Mouse (Mus musculus) heart, postnatal 14 days (tissue): ENCODE results near the gene Thbs3. TPM values are rescaled to one million over a fixed set of nuclear protein-coding genes. Genes with fewer than 3 reads are reported as not detected.
A peak's percentile ranks its signal among the peaks of the same experiment; 100 is the strongest.

Experiments used
- DNase-seq, 2 experiments: peaks; one replicate each; pipeline ENCODE4 v3.0.0; 2021 to 2022
- intact Hi-C: fragments of 180-260 bp; cut with DNase I; formaldehyde crosslinking; loops from one replicate; pipeline ENCODE4 v1.15.1; 2025
- total RNA-seq, 2 experiments: library from RNA; stranded (reverse); gene quantifications; 2 replicates each; pipeline ENCODE4 v1.2.3; 2021

The Thbs3 gene
- total RNA-seq, 2 experiments from 2014 or later = 12.7 to 17.1 TPM

DNA sequence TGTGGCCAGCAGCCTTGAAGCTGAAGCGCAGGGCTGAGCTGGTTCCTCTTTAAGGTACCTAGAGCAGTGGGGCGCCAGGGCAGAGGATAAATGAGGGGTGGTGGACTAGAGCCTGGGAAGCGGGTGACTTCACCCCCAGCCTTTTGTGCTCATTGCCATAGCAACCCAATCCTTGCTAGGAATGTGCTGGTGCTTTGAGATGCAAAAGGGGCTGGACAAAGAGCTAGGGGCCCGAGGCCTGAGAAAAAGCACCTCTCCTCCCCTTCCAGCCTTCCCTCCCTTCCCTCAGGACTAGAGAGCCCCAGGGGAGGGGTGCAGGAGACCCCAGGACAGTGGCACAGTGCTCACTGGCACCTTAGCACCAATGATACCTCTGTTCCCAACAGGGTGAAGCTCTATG, 10.9 kb downstream of the Thbs3 start:
- intact Hi-C loops = no loop called here
- DNase-seq = no peak

DNA sequence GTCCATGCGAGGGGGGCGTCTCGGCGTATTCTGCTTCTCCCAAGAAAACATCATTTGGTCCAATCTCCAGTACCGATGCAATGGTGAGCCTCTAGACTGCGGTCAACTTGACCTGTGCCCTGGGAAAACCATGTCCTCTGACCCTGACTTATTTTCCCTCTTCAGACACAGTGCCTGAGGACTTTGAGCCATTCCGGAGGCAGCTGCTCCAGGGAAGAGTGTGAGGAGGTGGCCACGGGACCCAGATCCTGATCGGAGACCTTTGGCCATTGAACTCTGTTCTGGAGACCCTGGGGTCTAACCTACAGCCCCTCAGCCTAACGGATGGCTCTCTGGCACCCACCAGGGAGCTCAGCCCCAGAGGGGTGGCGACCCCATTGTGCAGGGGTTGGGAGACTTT, 11.4 kb downstream of the Thbs3 start:
- intact Hi-C loops = no loop called here
- no peak for DNase-seq

- no peak for DNase-seq
- intact Hi-C loops = no loop called here
Measured at GRCm38 (mm10) chr3:89226900-89227299, 11.9 kb downstream of the Thbs3 start, which contains the start of gene Mtx1. Gene Mtx1, minus strand, starts transcription at chr3:89227088.

DNA sequence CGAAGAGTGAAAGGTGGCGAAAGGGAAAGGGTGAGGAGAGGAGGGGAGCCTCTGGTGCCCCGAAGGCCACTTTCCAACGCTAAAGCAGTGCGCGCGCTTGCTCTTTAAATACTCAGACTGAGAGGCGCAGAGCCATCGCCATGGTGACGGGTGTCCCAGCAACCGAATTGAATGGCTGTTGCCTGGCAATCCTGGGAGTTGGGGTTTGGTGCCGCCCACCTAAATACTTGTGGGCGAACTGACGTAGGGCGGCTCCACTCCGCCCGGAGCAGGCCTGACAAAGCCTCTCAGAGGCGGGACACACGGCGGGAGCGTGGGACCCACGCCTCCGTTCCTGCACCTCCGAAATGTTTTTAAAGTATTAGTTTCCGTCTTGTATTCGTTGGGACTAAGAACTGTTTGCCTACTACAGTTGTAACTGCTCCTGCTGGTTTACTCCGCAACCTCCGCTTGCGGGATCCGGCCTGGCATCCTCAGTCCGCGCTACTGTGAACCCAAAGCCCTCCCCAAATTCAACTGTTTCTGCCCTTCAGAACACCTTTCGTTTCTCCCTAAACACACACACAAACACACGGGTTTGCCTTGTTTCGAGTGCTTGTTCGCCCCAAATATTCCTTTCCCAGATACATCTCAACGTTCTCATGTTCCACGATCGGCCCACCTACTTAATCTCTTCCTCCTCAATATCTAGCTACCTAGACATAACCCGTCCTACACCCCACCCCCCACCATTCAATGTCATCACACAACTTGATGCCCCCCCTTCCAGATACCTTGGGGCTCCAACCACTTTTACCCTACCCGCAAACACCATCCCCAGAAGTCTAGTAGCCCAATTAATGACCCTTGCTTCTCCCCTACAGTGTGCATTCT, 12.6 kb downstream of the Thbs3 start:
- peak; percentile 79 to 84 for DNase-seq
- intact Hi-C loops = no loop called here

- DNase-seq = peak; percentile 91 to 94
- intact Hi-C loops = no loop called here
Measured at GRCm38 (mm10) chr3:89228180-89228549, 13.2 kb downstream of the Thbs3 start.

DNA sequence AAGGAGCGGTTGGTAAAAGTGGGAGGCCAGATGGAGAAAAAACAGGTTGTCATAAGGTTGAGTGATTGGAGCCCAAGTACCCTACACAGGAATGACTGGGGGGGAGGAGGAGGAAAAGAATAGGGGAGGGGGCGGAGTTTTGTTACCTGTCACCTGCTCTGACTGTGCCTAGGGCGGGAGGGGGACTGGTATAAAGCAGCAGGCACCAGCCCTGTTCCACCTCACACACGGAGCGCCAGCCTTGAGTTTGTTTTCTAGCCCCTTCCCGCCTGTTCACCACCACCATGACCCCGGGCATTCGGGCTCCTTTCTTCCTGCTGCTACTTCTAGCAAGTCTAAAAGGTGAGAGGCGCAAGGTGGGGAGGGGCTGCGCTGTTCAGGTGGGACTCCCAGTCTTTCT, 13.9 kb downstream of the Thbs3 start, which contains the start of gene Muc1:
Gene Muc1 (plus strand): TSS at position 222 of the 400 bp plus-strand sequence.
- intact Hi-C loops = no loop called here
- DNase-seq = no peak

DNA sequence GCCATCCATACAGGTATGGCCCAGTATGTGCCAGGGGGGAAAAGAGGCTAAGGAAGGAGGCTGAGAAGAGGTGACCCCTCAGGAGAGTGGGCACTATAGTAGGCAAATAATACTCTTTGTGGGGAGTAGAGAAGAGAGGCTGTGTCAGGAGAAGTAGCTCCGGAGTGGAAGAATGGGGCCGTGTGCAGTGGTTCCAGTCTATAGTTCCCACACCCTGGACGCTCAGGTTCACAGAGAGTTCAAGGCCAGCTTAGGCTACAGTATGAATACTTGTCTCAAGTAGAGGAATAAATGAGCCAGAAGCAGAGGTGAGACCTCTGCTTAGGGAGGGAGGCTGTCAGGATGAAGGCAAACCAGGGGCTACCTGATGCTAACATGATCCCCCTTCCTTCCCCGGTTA, 14.3 kb downstream of the Thbs3 start:
- no peak for DNase-seq
- intact Hi-C loops = no loop called here

GRCm38 (mm10) chr3:89230561-89230960, 15.6 kb downstream of the Thbs3 start:
- intact Hi-C loops = no loop called here

GRCm38 (mm10) chr3:89231345-89231744, 16.4 kb downstream of the Thbs3 start:
- no peak for DNase-seq
- intact Hi-C loops = no loop called here

More at GRCm38 (mm10) chr3:89230561-89230960, 15.6 kb downstream of the Thbs3 start:
- DNase-seq = no peak

DNA sequence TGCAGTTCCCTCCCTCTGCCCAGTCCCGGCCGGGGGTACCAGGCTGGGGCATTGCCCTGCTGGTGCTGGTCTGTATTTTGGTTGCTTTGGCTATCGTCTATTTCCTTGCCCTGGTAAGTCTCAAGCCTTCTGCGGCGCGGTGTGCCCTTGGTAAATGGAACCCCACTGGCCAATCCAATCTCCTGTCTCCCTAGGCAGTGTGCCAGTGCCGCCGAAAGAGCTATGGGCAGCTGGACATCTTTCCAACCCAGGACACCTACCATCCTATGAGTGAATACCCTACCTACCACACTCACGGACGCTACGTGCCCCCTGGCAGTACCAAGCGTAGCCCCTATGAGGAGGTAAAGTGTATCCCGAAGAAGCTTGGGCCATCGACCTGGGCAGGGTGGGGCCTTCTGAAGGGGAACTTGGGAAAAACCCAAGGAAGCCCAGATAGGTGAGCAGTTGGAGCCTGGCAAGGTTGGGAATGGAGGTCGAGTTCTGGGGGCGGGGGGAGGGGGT, 16.8 kb downstream of the Thbs3 start:
- DNase-seq = no peak
- intact Hi-C loops = no loop called here

DNA sequence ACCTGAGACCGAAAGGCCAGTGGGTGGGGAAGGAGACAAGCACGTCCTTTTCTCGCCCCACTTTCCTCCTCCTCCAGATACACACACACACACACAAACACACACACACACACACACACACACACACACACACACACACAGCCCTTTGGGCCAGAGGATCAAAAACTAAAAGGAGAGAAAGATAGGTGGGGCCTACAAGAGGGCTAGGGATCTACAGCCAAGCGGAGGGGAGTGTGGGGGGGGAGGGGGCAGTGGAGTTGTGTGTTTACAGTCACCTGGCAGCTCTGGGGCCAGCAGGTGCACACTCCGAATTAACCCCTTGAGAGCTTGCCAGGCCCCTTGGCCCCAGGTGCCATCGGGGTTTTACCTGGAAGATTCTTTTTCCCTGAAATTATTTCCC, 17.6 kb downstream of the Thbs3 start:
- intact Hi-C loops = no loop called here

GRCm38 (mm10) chr3:89233562-89234110, 18.7 kb downstream of the Thbs3 start:
- intact Hi-C loops = no loop called here
- peak in 1 of 2 experiments; percentile 39 for DNase-seq

More for the DNA sequence above, 17.6 kb downstream of the Thbs3 start:
- no peak for DNase-seq

GRCm38 (mm10) chr3:89236516-89236915, 21.5 kb downstream of the Thbs3 start:
- intact Hi-C loops = no loop called here
- no peak for DNase-seq

DNA sequence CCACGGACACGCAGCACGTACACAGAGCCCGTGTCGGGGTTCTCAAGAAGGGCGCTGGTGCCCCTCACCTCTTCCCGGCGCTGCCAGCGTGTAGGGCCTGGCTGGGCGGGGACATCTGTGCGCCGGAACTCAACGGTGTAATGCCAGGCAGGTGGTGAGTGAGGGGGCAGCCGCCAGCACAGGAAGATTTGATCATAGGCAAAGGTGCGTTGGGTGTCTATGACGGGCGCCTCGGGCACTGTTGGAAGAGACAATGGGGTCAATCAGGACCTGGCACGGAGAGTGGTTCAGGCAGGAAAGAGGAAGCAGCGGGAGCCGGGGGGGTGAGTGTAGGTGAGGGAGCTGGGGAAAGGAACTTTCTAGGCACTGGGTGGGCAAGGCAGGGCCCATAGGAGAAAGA, 22.7 kb downstream of the Thbs3 start:
- no peak for DNase-seq
- intact Hi-C loops = no loop called here

- DNase-seq = no peak
- intact Hi-C loops = no loop called here
Measured at GRCm38 (mm10) chr3:89238494-89238893, 23.5 kb downstream of the Thbs3 start.

DNA sequence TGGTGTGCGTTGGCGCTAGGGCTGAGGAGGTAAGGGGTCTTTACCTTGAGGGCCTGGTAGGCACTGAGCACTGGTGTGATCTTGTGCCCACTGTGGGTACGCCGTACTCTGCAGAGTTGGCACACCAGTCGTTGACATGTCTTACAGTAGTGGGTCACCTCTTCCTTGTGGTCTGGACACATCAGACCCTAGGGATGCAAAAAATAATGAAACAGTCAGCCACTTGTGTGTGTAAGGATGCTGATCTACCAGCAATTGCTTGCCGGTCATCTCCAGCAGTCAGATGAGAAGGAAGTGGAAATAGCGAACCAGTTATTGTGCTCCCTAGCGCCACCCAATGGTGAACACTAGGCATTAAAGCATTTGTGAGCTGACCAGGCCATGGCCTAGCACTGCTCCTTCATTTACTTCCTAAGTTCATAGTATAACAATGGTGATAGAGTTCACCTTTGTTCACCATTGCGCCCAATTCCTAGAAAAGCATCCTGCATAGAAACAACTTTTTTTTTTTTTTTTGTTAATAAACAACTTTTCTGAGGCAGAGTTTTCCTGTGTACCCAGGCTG, 27.4 kb downstream of the Thbs3 start:
- peak; percentile 54 to 78 for DNase-seq
- intact Hi-C loops = no loop called here

GRCm38 (mm10) chr3:89243609-89244008, 28.6 kb downstream of the Thbs3 start:
- intact Hi-C loops = no loop called here
- DNase-seq = peak in 1 of 2 experiments; percentile 57

- intact Hi-C loops = no loop called here
- peak in 1 of 2 experiments; percentile 38 for DNase-seq
Measured at GRCm38 (mm10) chr3:89244158-89244981, 29.4 kb downstream of the Thbs3 start.

GRCm38 (mm10) chr3:89244982-89245687, 30.2 kb downstream of the Thbs3 start:
- intact Hi-C loops = no loop called here
- no peak for DNase-seq

DNA sequence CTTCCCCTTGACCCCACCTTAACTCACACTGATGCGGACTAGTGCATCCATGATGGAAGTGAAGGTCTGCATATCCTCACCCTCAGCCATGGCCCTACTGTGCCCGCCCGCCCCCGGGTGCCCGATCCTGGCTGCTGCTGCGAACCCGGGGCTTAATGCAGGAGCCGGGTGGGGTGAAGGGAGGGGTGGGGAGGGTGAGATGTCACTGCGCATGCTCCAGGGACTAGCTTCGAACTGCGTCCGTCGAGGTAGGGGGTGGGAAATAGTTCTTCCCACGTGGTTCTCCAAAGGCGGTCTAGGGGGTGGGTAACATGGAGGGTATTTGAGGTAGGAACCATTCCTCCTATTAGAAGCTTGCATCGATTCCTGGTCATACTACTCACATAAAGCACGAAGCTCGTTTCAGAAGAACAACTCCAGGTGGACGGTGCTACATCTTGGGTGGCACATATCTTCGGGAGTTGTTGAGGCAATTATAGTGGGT, 30.8 kb downstream of the Thbs3 start, which contains the start of gene Krtcap2:
Gene Krtcap2 (plus strand): TSS at position 279 of the 484 bp plus-strand sequence.
- intact Hi-C loops = no loop called here
- peak; percentile 33 to 36 for DNase-seq
